Mouse (Mus musculus) hindbrain, embryonic 11.5 days (tissue): Measurements from ENCODE around the gene Iqck. TPM values are rescaled to one million over a fixed set of nuclear protein-coding genes. Genes with fewer than 3 reads are reported as not detected.

ENCODE experiments used
- ATAC-seq: fragments of 200-750 bp; cut with Nextera tagmentation; 2 replicates; pipeline ENCODE4 v1.8.0; 2017; ENCODE audit warnings: mild to moderate bottlenecking, moderate TSS enrichment, moderate library complexity; ENCODE audit not compliant: low FRiP score
- DNase-seq: peaks from one replicate; pipeline ENCODE4 v3.0.0-alpha.2; 2015; ENCODE audit warnings: low spot score
- H3K27ac ChIP-seq: fragments of 300-500 bp; sonication (generic); 2 replicates; pipeline ENCODE4 v1.5.1; 2014; ENCODE audit warnings: mild to moderate bottlenecking, low read depth, low read length
- H3K27me3 ChIP-seq: fragments of 300-500 bp; sonication (generic); 2 replicates; pipeline ENCODE4 v1.6.1; 2014; ENCODE audit warnings: mild to moderate bottlenecking, low read length, moderate library complexity, mixed read lengths; ENCODE audit not compliant: control insufficient read depth, insufficient read depth
- H3K36me3 ChIP-seq: fragments of 300-500 bp; sonication (generic); 2 replicates; pipeline ENCODE4 v1.6.1; 2014; ENCODE audit warnings: mild to moderate bottlenecking, low read length, moderate library complexity, mixed read lengths; ENCODE audit not compliant: control insufficient read depth, insufficient read depth
- H3K4me1 ChIP-seq: fragments of 300-500 bp; sonication (generic); replicated peaks from 2 replicates; pipeline ENCODE4 v1.6.1; 2014; ENCODE audit warnings: low read length, mixed read lengths; ENCODE audit not compliant: control insufficient read depth, insufficient read depth
- H3K4me2 ChIP-seq: fragments of 300-500 bp; sonication (generic); replicated peaks from 2 replicates; pipeline ENCODE4 v1.6.1; 2014; ENCODE audit warnings: mild to moderate bottlenecking, low read depth, low read length
- H3K4me3 ChIP-seq: fragments of 300-500 bp; sonication (generic); 2 replicates; pipeline ENCODE4 v1.5.1; 2014; ENCODE audit warnings: low read depth, low read length
- H3K9ac ChIP-seq: fragments of 300-500 bp; sonication (generic); 2 replicates; pipeline ENCODE4 v1.6.1; 2014; ENCODE audit warnings: low read depth, low read length
- H3K9me3 ChIP-seq: fragments of 300-500 bp; sonication (generic); 2 replicates; pipeline ENCODE4 v1.6.1; 2016; ENCODE audit warnings: low read length; ENCODE audit not compliant: control insufficient read depth
- WGBS: fragments of 180-500 bp; shearing (Covaris S2); extraction: QIAGEN DNeasy Blood & Tissue Kit; methylation state at CpG from one replicate; pipeline ENCODE4 v1.1.7; 2014; 5-methylcytosine and 5-hydroxymethylcytosine counted together
- polyA plus RNA-seq: library from polyadenylated mRNA; unstranded; fragments of >200 nt; fragmentation: Nextera tagmentation; extraction: Ambion mirVana; gene quantifications from 2 replicates; pipeline ENCODE4 v1.2.1, GENCODE M21; 2014

The Iqck gene
- polyA plus RNA-seq, 1 experiment from 2014 or later: 4.0 TPM

- no peaks in the 10 kb centered on the region for H3K4me1 ChIP-seq
- 100% methylated on average over 1 of the region's 1 CpGs for WGBS
- no peak overlapping the region for H3K4me2 ChIP-seq
- no peak overlapping the region for H3K27ac ChIP-seq
- no peak overlapping the region for H3K9ac ChIP-seq
- no peak overlapping the region for H3K4me3 ChIP-seq
- ATAC-seq: no peak
- no peak for DNase-seq
- H3K27me3 ChIP-seq: no peaks in the 10 kb centered on the region
- H3K36me3 ChIP-seq: no peaks in the 10 kb centered on the region
- H3K9me3 ChIP-seq: no peaks in the 10 kb centered on the region
Measured at GRCm38 (mm10) chr7:118858640-118859039, 3.1 kb downstream of the Iqck start.

- no peaks in the 10 kb centered on the region for H3K9me3 ChIP-seq
- H3K4me3 ChIP-seq: no peak overlapping the region
- no peak overlapping the region for H3K4me2 ChIP-seq
- no peaks in the 10 kb centered on the region for H3K36me3 ChIP-seq
- ATAC-seq (no peak), DNase-seq (no peak)
- WGBS: 76% methylated on average over 2 of the region's 2 CpGs
- H3K9ac ChIP-seq: no peak overlapping the region
- H3K27me3 ChIP-seq: no peaks in the 10 kb centered on the region
- H3K27ac ChIP-seq: no peak overlapping the region
- H3K4me1 ChIP-seq: no peaks in the 10 kb centered on the region
Measured at GRCm38 (mm10) chr7:118865362-118865761, 9.8 kb downstream of the Iqck start.

- 89% methylated on average over 3 of the region's 3 CpGs for WGBS
- Histone ChIP-seq H3K36me3 (no peaks in the 10 kb centered on the region), H3K4me3 (no peak overlapping the region), H3K4me1 (0 out of 2 replicates have a peak, but pooled peaks cover 2% of the 10 kb centered on the region), H3K9me3 (no peaks in the 10 kb centered on the region), H3K27me3 (no peaks in the 10 kb centered on the region), H3K9ac (no peak overlapping the region), H3K27ac (no peak overlapping the region), H3K4me2 (no peak overlapping the region)
- ATAC-seq (no peak), DNase-seq (no peak)
Measured at GRCm38 (mm10) chr7:118879466-118880029, 24.0 kb downstream of the Iqck start.

GRCm38 (mm10) chr7:118883957-118884356 lies 28.4 kb downstream of the Iqck start:
- DNase-seq (no peak), ATAC-seq (no peak)
- Histone ChIP-seq H3K4me3 (no peak overlapping the region), H3K27ac (no peak overlapping the region), H3K4me1 (peaks cover 2% of the 10 kb centered on the region; the same call in 1 of the 2 replicates), H3K27me3 (no peaks in the 10 kb centered on the region), H3K9me3 (no peaks in the 10 kb centered on the region), H3K9ac (no peak overlapping the region), H3K4me2 (no peak overlapping the region), H3K36me3 (no peaks in the 10 kb centered on the region)
- WGBS: 89% methylated on average over 4 of the region's 4 CpGs

DNA sequence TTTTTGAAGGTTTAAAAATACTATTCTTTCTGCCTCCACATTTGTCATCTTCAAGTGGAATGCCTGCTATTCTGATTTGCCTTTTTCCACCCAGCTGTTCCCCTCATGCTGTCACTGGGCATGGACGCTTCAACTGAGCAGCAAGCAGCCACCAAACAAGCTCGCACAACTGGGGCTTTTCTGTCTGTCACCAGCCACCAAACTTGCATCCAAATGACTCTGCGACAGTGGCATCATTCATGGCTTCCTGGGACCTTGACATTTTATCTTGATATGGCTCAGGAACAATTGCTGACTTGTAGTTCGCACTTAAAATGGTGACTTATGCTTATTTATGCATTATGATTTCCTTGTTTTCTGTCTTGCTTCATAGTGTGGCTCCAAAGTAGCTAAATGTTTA lies 29.4 kb downstream of the Iqck start:
- H3K9ac ChIP-seq: no peak overlapping the region
- H3K4me1 ChIP-seq: peaks cover 2% of the 10 kb centered on the region; the same call in 1 of the 2 replicates
- no peaks in the 10 kb centered on the region for H3K27me3 ChIP-seq
- H3K4me2 ChIP-seq: no peak overlapping the region
- no peak for DNase-seq
- 76% methylated on average over 4 of the region's 4 CpGs for WGBS
- ATAC-seq: no peak
- no peaks in the 10 kb centered on the region for H3K36me3 ChIP-seq
- H3K9me3 ChIP-seq: no peaks in the 10 kb centered on the region
- no peak overlapping the region for H3K27ac ChIP-seq
- no peak overlapping the region for H3K4me3 ChIP-seq

GRCm38 (mm10) chr7:118887303-118888055 lies 31.9 kb downstream of the Iqck start:
- Histone ChIP-seq H3K27ac (peak overlapping the region; percentile 68), H3K36me3 (no peaks in the 10 kb centered on the region), H3K9ac (no peak overlapping the region), H3K4me2 (no peak overlapping the region), H3K4me3 (no peak overlapping the region), H3K4me1 (peaks cover 2% of the 10 kb centered on the region; the same call in 1 of the 2 replicates), H3K27me3 (no peaks in the 10 kb centered on the region), H3K9me3 (no peaks in the 10 kb centered on the region)
- DNase-seq (peak; percentile 35), ATAC-seq (peak; percentile 27; the same call in 1 of the 2 replicates)
- WGBS: 14% methylated on average over 6 of the region's 6 CpGs

- 2% methylated on average over 3 of the region's 3 CpGs for WGBS
- Histone ChIP-seq H3K9me3 (no peaks in the 10 kb centered on the region), H3K36me3 (no peaks in the 10 kb centered on the region), H3K27ac (peak overlapping the region; percentile 58), H3K4me1 (no peaks in the 10 kb centered on the region; the same call in 1 of the 2 replicates), H3K9ac (no peak overlapping the region), H3K27me3 (no peaks in the 10 kb centered on the region), H3K4me2 (no peak overlapping the region), H3K4me3 (no peak overlapping the region)
- peak; percentile 70 for ATAC-seq
- peak; percentile 55 for DNase-seq
Measured at GRCm38 (mm10) chr7:118889046-118889680, 33.6 kb downstream of the Iqck start.

DNA sequence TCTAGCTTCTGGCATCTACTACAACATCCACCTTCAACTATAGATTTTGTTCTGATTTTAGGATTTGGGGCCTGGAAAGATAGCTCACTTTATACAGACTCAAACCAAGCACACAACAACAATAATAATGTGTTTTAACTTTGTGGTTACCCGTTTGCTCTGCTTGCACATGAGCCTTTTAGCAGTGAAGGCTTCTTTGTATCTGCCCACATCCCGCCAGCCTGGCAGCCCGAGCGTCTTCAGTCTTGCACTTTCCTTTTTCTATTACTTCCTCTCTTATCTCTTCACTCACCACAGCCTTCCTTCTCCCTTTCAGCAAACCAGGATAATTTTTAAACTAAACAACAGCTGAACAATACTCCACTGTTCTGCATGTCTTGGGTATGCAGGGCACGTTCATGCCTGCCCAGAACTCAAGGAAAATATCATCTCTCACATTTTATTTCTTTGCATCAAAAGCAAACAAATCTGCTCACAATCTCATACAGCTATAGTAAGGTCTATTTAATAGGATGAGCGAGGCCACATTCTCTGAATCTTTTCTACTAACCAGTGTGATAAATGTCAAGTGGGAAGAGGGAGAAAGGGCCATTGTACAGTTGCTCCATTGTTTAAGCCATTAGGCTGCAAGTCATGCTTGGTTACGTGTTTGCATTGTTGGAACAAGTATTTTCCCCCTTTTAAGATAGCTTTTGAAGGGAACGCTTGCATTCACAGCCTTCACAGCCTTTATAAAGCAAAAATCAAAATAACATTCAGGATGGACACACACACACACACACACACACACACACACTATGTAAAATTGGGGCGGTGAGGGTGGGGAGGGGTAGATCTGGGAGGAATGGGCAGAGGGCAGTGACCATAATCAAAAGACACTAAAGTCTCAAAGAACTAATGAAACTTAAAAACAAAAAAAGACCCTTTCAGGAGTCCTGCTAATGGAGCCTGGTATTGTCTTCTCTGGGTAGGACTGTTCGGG lies 40.2 kb downstream of the Iqck start:
- Histone ChIP-seq H3K27ac (peak overlapping the region; percentile 60), H3K4me2 (no peak overlapping the region)
- 35% methylated on average over 10 of the region's 10 CpGs for whole genome bisulfite sequencing

More for the DNA sequence above, 40.2 kb downstream of the Iqck start:
- DNase-seq (peak; percentile 42), ATAC-seq (peak; percentile 69)
- Histone ChIP-seq H3K36me3 (no peaks in the 10 kb centered on the region), H3K4me3 (no peak overlapping the region), H3K27me3 (no peaks in the 10 kb centered on the region), H3K4me1 (no peaks in the 10 kb centered on the region), H3K9ac (0 out of 2 replicates have a peak overlapping the region, but pooled peaks have one; percentile 12), H3K9me3 (no peaks in the 10 kb centered on the region)
